Mouse (Mus musculus) thymus, postnatal 4 days (tissue): ENCODE measurements around the gene Cdt1.
A peak's percentile ranks its signal among the peaks of the same experiment; 100 is the strongest.
"Not testable (repeated sequence)": the region's sequence is repeated elsewhere in the genome, so short reads cannot be mapped to it uniquely, and the experiment has no call there.

ENCODE experiments used
- DNase-seq: peaks from one replicate; pipeline ENCODE4 v3.0.0; 2021

Cdt1 gene

GRCm38 (mm10) chr8:122550234-122550994 lies 17.4 kb upstream of the Cdt1 start:
- DNase-seq = peak; percentile 71

- DNase-seq = no peak
Observed at GRCm38 (mm10) chr8:122550995-122551264, 16.9 kb upstream of the Cdt1 start.

DNA sequence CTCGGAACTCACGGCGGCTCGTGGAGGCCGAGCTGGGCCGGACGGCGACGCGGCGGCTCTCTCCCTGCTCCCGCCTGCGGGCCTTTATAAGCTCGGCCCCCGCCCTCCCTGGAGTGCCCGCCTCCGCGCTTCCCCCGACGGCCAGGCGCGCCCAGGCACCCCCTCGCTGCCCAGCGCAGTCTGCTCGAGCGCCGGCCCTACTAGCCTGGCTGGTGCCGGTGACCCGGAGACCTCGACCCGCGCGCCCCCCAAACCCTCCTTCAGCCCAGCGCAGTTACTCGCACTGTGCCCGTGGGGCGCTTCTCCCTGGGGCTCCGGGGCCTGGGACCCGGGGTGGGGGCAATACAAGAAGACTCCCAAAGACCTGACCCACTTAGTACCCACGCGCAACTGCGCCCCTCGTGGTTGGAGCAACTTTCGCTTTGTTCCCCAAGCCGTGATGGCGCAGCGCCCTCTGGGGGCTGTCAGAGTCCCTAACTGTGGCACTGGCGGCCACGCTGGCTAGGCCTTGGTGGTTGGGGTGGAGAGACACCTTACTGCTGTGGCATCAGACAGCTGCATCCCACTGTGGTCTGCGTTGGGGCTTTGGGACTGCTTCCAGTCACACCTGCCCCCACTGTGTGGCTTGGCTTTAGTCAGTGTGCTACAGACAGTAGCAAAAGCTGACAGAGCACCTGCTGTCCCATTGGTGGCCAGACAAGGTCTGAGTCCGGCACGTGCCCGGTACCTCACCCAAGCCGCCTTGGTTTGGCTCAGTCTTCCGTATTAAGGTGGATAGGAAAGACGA lies 16.4 kb upstream of the Cdt1 start, which contains the start of gene Piezo1:
TSS of gene Piezo1 (minus strand) at position 65 of the 787 bp plus-strand sequence.
- DNase-seq = peak; percentile 99

DNA sequence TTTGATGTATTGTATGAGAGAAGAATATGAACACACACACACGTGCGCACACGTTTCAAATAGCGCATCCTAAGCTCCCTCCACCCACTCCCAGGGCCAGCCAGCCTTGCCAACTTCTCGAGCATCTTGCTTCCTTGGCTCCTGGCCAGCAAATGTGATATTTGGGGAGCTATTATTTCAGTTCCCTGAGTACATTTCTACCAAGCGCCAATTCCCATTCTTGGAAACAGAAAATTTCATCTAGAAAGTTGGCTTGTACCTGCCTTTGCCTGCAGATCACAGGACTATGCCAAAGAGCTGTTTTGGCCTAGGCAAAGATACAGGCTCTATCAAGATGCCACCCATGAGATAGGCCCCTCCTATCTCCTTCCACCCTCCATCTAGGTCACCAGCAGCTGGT lies 13.0 kb upstream of the Cdt1 start:
- no peak for DNase-seq

- DNase-seq = peak; percentile 88
Observed at GRCm38 (mm10) chr8:122556030-122557009, 11.5 kb upstream of the Cdt1 start.

DNA sequence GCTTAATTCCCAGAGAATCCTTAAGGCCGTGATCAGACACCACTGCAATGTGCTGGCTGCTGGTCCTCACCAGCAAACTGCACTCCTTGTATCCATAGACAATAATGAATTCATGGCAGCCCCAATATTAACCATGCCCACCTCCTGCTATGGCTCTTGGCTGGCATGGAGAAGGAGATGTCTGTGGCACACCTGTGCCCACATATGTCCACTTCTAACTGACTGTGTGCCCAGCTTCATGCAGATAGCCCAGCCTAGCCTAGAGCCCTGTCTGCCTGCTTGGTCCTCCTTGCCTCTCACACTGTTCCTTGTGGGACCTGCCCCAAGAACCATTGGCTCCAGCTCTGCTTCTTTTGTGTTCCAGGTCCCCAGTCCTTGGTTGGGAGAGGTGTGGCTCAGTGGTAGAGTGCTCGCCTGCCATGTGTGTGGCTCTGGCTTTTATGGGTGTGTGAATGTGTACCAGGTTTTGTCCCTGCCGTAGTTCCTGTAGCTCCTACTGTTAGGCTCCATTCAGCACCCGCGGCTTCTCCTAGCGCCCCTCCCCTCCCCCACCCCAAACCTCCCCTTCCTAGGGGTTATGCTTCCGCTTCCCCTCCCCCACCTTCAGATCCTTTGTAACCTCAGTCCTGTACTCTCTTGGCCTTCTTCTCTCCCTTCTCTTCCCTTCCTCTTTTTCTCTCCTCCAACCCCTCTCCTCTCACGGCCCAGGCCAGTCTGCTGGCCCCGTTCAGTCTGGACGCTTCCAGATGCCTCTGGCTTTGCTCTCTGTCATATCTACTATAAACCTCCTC lies 10.4 kb upstream of the Cdt1 start:
- DNase-seq = peak; percentile 61

- no peak for DNase-seq
Observed at GRCm38 (mm10) chr8:122558671-122559349, 9.0 kb upstream of the Cdt1 start.

GRCm38 (mm10) chr8:122561199-122561598 lies 6.6 kb upstream of the Cdt1 start:
- DNase-seq = no peak

GRCm38 (mm10) chr8:122564363-122565352 lies 3.2 kb upstream of the Cdt1 start:
- no peak for DNase-seq

- DNase-seq = no peak
Observed at GRCm38 (mm10) chr8:122566766-122567165, 1.0 kb upstream of the Cdt1 start.

- peak; percentile 73 for DNase-seq
Observed at GRCm38 (mm10) chr8:122568109-122568504, 292 bp downstream of the Cdt1 start.

GRCm38 (mm10) chr8:122568881-122569309 lies 1.1 kb downstream of the Cdt1 start:
- DNase-seq = peak; percentile 71

DNA sequence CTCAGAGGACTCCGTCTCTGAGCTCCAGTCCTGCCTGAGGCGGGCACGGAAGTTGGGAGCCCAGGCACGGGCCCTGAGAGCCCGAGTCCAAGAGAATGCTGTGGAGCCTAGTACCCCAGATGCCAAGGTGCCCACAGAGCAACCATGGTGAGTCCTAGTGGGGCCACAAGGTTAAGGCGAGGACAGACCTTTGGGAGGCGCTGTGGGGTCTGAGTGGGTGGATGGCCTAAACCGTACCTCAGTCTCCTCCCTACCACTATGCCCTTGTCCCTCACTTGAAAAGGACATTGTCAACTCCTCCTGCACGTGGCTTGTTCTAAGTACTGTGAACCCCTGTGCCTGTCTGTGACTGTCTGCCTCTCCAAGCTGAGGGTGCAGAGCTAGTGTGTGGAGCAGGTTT lies 1.5 kb downstream of the Cdt1 start:
- no peak for DNase-seq

DNA sequence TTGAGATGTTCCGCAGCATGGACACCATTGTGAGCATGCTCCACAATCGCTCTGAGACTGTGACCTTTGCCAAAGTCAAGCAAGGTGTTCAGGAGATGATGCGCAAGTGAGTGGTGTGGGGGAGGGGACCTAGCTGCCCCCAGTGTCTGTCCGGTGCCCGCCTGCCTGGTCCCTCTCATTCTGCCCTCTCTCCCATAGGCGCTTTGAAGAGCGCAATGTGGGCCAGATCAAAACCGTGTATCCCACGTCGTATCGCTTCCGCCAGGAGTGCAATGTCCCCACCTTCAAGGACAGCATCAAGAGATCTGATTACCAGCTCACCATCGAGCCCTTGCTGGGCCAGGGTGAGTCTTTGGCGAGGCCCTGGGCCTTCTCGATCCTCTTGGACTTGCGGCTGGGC lies 2.2 kb downstream of the Cdt1 start:
- no peak for DNase-seq

DNA sequence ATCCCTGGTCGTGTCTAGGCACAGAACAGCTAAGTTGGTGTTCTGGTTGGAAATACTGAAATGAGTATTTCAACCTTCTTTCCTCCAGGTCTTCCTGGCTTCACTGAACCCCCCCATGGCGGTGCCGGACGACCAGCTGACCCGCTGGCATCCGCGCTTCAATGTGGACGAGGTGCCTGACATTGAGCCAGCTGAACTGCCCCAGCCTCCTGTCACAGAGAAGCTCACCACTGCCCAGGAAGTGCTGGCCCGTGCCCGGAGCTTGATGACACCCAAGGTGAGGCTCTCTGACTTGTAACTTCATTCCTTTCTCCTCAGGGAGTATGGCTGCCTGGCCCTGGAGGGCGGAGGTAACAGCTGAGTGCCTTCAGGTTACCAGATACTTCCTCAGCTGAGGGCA lies 3.3 kb downstream of the Cdt1 start:
- no peak for DNase-seq

DNA sequence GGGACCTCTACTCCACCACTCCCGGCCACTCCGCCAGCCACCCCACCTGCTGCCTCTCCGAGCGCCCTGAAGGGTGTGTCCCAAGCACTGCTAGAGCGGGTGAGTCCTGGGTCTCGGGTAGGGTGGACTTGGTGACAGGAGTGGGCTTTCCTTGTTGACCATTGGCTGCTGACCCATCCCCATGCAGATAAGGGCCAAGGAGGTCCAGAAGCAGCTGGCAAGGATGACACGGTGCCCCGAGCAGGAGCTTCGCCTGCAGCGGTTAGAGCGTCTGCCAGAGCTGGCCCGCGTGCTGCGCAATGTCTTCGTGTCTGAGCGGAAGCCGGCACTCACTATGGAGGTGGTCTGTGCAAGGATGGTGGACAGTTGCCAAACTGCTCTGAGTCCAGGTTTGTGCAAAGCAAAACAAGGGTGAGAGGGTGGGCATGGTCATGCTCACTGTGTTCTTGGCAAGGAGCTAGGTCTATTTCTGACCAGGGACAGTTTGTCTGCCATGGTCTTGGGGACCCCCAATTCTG lies 4.0 kb downstream of the Cdt1 start:
- no peak for DNase-seq

DNA sequence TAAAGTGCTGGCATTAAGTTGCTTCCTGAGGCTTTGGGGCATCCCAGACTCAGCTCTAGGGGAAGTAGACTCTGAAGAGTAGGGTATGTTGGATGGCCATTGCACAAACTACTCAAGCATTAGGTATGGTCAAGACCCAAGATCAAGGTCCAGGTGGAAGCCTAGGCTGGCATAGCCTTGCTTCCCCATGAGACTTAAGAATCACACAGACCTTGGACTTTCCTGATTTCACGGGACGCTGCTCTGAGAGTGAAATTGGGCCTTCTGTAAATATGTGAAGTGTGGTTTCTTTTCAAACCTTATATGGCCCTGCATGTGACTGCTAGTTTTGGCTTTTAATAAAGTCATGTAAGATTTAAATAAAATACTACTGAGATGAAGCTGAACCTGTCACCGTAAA lies 4.9 kb downstream of the Cdt1 start:
- no peak for DNase-seq

DNA sequence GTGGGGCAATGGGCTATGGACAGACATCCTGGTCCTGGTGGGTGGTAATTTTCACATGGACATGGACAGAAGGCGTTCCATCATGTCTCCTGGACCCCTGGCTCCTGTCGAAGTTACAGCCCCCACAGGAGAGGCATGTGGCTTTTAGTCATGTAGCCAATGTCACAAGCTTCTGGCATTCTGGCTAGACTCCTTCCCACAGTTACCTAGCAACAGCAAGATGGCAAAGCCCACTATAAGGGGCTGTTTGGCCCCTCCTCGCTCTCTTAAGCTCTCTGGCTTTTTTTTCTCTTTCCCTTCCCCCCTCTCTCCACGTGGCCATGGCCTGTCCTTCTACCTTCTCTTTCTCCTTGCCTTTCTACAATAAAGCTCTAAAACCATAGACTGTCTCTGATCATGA lies 5.4 kb downstream of the Cdt1 start:
- DNase-seq = not testable (repeated sequence)

DNA sequence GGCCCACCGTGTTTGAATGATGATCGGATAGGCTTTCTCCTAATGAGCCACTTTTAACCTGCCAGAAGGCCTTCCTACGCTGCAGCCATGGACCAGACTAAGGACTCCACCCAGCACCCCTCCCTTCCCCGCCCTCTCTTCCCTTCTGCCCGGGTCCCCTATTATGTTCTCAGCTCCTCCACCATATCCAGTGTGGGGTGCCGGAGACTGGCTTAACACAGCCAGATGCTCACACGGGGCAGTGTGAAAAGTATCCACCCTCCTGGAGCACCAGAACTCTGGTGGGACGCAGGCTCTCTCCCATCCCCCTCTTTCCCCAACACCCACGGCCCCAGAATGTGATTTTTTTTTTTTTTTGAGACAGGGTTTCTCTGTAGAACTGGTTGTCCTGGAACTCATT lies 5.8 kb downstream of the Cdt1 start:
- DNase-seq = no peak

- no peak for DNase-seq
Observed at GRCm38 (mm10) chr8:122574264-122574663, 6.4 kb downstream of the Cdt1 start.
